Mouse (Mus musculus): Measurements from ENCODE around the gene Serinc3.
A peak's percentile ranks its signal among the peaks of the same experiment; 100 is the strongest.
"Not testable (repeated sequence)": the region's sequence is repeated elsewhere in the genome, so short reads cannot be mapped to it uniquely, and the experiment has no call there.

The Serinc3 gene

GRCm38 (mm10) chr2:163621401-163621800 lies 23.5 kb downstream of the Serinc3 start:
- DNase-seq, result not testable (repeated sequence)

GRCm38 (mm10) chr2:163620451-163620850 lies 24.5 kb downstream of the Serinc3 start:
- DNase-seq, result no peak

GRCm38 (mm10) chr2:163617874-163618273 lies 27.1 kb downstream of the Serinc3 start:
- DNase-seq, result no peak

- no peak for DNase-seq
Measured at GRCm38 (mm10) chr2:163617232-163617863, 27.6 kb downstream of the Serinc3 start.

GRCm38 (mm10) chr2:163616652-163617227 lies 28.2 kb downstream of the Serinc3 start:
- DNase-seq, result no peak

- DNase-seq, result no peak
Measured at GRCm38 (mm10) chr2:163615906-163616651, 28.9 kb downstream of the Serinc3 start.

GRCm38 (mm10) chr2:163615401-163615800 lies 29.5 kb downstream of the Serinc3 start:
- no peak for DNase-seq

GRCm38 (mm10) chr2:163613990-163614389 lies 30.9 kb downstream of the Serinc3 start:
- no peak for DNase-seq

- no peak for DNase-seq
Measured at GRCm38 (mm10) chr2:163613206-163613605, 31.7 kb downstream of the Serinc3 start.

- DNase-seq, result no peak
Measured at GRCm38 (mm10) chr2:163611176-163611575, 33.8 kb downstream of the Serinc3 start.

- no peak for DNase-seq
Measured at GRCm38 (mm10) chr2:163609281-163609975, 35.5 kb downstream of the Serinc3 start.

GRCm38 (mm10) chr2:163608008-163608407 lies 36.9 kb downstream of the Serinc3 start:
- no peak for DNase-seq

GRCm38 (mm10) chr2:163606161-163606560 lies 38.8 kb downstream of the Serinc3 start:
- DNase-seq, result no peak

GRCm38 (mm10) chr2:163602101-163602971 lies 42.6 kb downstream of the Serinc3 start, which contains the start of gene Ttpal:
Gene Ttpal (plus strand): TSS chr2:163602314.
- peak; percentile 88 for DNase-seq

GRCm38 (mm10) chr2:163601712-163602100 lies 43.2 kb downstream of the Serinc3 start:
- no peak for DNase-seq

- DNase-seq, result no peak
Measured at GRCm38 (mm10) chr2:163601066-163601465, 43.9 kb downstream of the Serinc3 start.

GRCm38 (mm10) chr2:163599226-163599625 lies 45.7 kb downstream of the Serinc3 start:
- DNase-seq, result peak; percentile 55 to 71

GRCm38 (mm10) chr2:163597661-163598060 lies 47.3 kb downstream of the Serinc3 start:
- DNase-seq, result peak; percentile 45 to 69

- DNase-seq, result no peak
Measured at GRCm38 (mm10) chr2:163596873-163597155, 48.1 kb downstream of the Serinc3 start.

- DNase-seq, result no peak
Measured at GRCm38 (mm10) chr2:163596057-163596872, 48.7 kb downstream of the Serinc3 start.

- no peak for DNase-seq
Measured at GRCm38 (mm10) chr2:163595119-163595518, 49.8 kb downstream of the Serinc3 start.

Data from spleen, adult 18-20 months (tissue).